Mouse (Mus musculus): ENCODE data around the gene Lypd4.

DNA sequence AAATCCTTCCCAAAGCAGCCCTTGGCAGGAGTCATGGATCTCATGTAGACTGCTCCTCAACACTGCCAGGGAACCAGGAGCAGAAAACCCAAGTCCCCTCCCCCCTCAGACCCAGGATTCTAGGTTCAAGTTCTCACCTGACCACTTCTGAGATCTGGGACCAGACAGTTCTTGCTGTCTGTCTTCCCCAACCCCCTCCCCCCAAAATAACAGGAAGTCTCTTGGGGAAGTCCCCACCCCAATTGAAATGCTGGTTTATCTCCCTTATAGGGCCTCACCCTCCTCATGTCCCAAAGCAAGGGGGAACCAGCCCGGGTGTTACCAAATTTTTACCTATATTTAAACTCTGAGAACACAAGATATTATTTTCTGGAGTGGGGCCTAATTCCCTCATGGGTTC is 32.1 kb upstream of the Lypd4 start:
- no peak for TF ChIP-seq CTCF (IDR thresholded peaks at IDR 0.05; ENCODE audit: low read depth, low read length)
- TF ChIP-seq GATA1 (IDR thresholded peaks at IDR 0.05; ENCODE audit: borderline replicate concordance, low read length): no peak

All from G1E (cell line).